Comparison of ENCODE assay signal across 22 mouse cellular contexts in genomic region chr1:64518480-64518879, GRCm38 (mm10).
"Had no signal": no experiment of that assay in that cellular context is flagged by ENCODE, and none has a peak within 500 bp of the region (broad histone marks: within the 10 kb centered on the region; RNA-seq: fewer than 3 reads in every experiment).

No protein-coding gene starts in this region.

- DNase-seq: heart, postnatal 10 days; heart, postnatal 14 days; heart, postnatal 36 days; heart, postnatal 4 days; kidney, adult 11 months; kidney, adult 18-20 months; kidney, adult 2 months; kidney, adult 8-10 months; kidney, adult 9 months; kidney, postnatal 10 days; kidney, postnatal 14 days; kidney, postnatal 25 days; kidney, postnatal 36 days; kidney, postnatal 4 days; layer of hippocampus, adult 9-11 months; layer of hippocampus, postnatal 36 days had no signal

- ATAC-seq: hindbrain, embryonic 16.5 days; hindbrain, postnatal 0 days; inflammation-experienced regulatory T-cells, adult 6 months; intestine, embryonic 15.5 days; intestine, embryonic 16.5 days; intestine, postnatal 0 days had no signal
